24 mouse cellular contexts compared by ENCODE assay signal in genomic region chr6:43363917-43364316, GRCm38 (mm10). TPM values are rescaled to one million over a fixed set of nuclear protein-coding genes. Genes with fewer than 3 reads are reported as not detected.
DNase-seq lines count a peak whose midpoint lies in the region; ATAC-seq and TF ChIP-seq lines count a peak whose summit lies in the region.
"Had no signal": no experiment of that assay in that cellular context is flagged by ENCODE, and none has a peak within 500 bp of the region (broad histone marks: within the 10 kb centered on the region; RNA-seq: fewer than 3 reads in every experiment).

No protein-coding gene starts in this region.

- no peaks in the 10 kb centered on the region for H3K27me3 ChIP-seq in midbrain, embryonic 11.5 days (ENCODE audit: control insufficient read depth, insufficient read depth, low read length)
- H3K27me3 ChIP-seq in midbrain, embryonic 15.5 days (replicated peaks) = no peaks in the 10 kb centered on the region
- H3K27me3 ChIP-seq in C2C12 (ENCODE audit: control insufficient read depth, insufficient read depth, insufficient read length) = no peaks in the 10 kb centered on the region
- H3K27me3 ChIP-seq in myocyte (ENCODE audit: control insufficient read depth, insufficient read depth, insufficient read length) = no peaks in the 10 kb centered on the region
- H3K27me3 ChIP-seq: CH12.LX, Patski had no signal

- no peak for TF ChIP-seq CTCF in C2C12 (IDR thresholded peaks at IDR 0.05; ENCODE audit: control insufficient read depth, insufficient read depth, insufficient read length)

- no peaks in the 10 kb centered on the region for H3K36me3 ChIP-seq in midbrain, embryonic 11.5 days (ENCODE audit: control insufficient read depth, insufficient read depth, low read length)
- H3K36me3 ChIP-seq in midbrain, embryonic 15.5 days (replicated peaks) = no peaks in the 10 kb centered on the region
- H3K36me3 ChIP-seq in C2C12 (ENCODE audit: control insufficient read depth, insufficient read depth) = no peaks in the 10 kb centered on the region
- H3K36me3 ChIP-seq in myocyte (ENCODE audit: control insufficient read depth, insufficient read depth) = no peaks in the 10 kb centered on the region
- H3K36me3 ChIP-seq: G1E had no signal

- H3K27ac ChIP-seq in midbrain, embryonic 11.5 days (ENCODE audit: low read depth, low read length) = no peak overlapping the region
- no peak overlapping the region for H3K27ac ChIP-seq in midbrain, embryonic 15.5 days

- H3K9ac ChIP-seq in midbrain, embryonic 11.5 days (ENCODE audit: low read length) = no peak overlapping the region
- no peak overlapping the region for H3K9ac ChIP-seq in midbrain, embryonic 15.5 days

- no peak overlapping the region for H3K4me2 ChIP-seq in midbrain, embryonic 11.5 days
- no peak overlapping the region for H3K4me2 ChIP-seq in midbrain, embryonic 15.5 days
- H3K4me2 ChIP-seq in myocyte (ENCODE audit: low read depth) = no peak overlapping the region

- 90% methylated on average over 3 of the region's 3 CpGs for WGBS in midbrain, embryonic 11.5 days
- 83% methylated on average over 3 of the region's 3 CpGs for WGBS in midbrain, embryonic 15.5 days

- H3ac ChIP-seq in C2C12 (ENCODE audit: control insufficient read depth, insufficient read length, low read depth) = no peak overlapping the region
- H3ac ChIP-seq in myocyte (ENCODE audit: control insufficient read depth, insufficient read length) = no peak overlapping the region

- no peaks in the 10 kb centered on the region for H3K9me3 ChIP-seq in midbrain, embryonic 11.5 days (ENCODE audit: control insufficient read depth, low read length)
- no peaks in the 10 kb centered on the region for H3K9me3 ChIP-seq in midbrain, embryonic 15.5 days
- H3K9me3 ChIP-seq: G1E had no signal

- no peak overlapping the region for H3K4me3 ChIP-seq in midbrain, embryonic 11.5 days (ENCODE audit: low read depth, low read length)
- no peak overlapping the region for H3K4me3 ChIP-seq in midbrain, embryonic 15.5 days
- no peak overlapping the region for H3K4me3 ChIP-seq in C2C12 (ENCODE audit: insufficient read depth, poor library complexity, severe bottlenecking)
- H3K4me3 ChIP-seq in myocyte = no peak overlapping the region

- TF ChIP-seq POLR2A in myocyte (IDR thresholded peaks at IDR 0.05; ENCODE audit: insufficient read length, low read depth) = no peak

- no peaks in the 10 kb centered on the region for H3K4me1 ChIP-seq in midbrain, embryonic 11.5 days (ENCODE audit: control insufficient read depth, insufficient read depth, low read length)
- H3K4me1 ChIP-seq in midbrain, embryonic 15.5 days = no peaks in the 10 kb centered on the region

- no peaks in the 10 kb centered on the region for H3K79me3 ChIP-seq in C2C12 (ENCODE audit: low read depth)

- H3K79me2 ChIP-seq in C2C12 (ENCODE audit: control insufficient read depth, insufficient read depth) = no peaks in the 10 kb centered on the region
- no peaks in the 10 kb centered on the region for H3K79me2 ChIP-seq in myocyte (ENCODE audit: control insufficient read depth, insufficient read depth)

- peak; percentile 20; the same call in 1 of the 2 replicates for ATAC-seq in frontal cortex, adult (ENCODE audit: low TSS enrichment)
- no peak for ATAC-seq in midbrain, embryonic 11.5 days (ENCODE audit: low FRiP score)
- no peak for ATAC-seq in midbrain, embryonic 15.5 days (replicated peaks)
- ATAC-seq: activated CD4-positive, CD25-positive, alpha-beta regulatory T cell, adult 4 months; CD4-positive, CD25-positive, alpha-beta regulatory T cell, adult 4 months; Patski had no signal

- DNase-seq in frontal cortex, postnatal 25 days (ENCODE audit: low spot score in 2 of 2) = no peak
- DNase-seq in midbrain, embryonic 11.5 days (ENCODE audit: low spot score, missing footprints) = peak; percentile 23
- no peak for DNase-seq in spleen, postnatal 36 days (ENCODE audit: low spot score in 2 of 2)
- DNase-seq in kidney, adult 9 months = no peak
- DNase-seq: adrenal gland, adult 2 months; adrenal gland, adult 8-10 months; adrenal gland, postnatal 10 days; adrenal gland, postnatal 14 days; adrenal gland, postnatal 25 days; adrenal gland, postnatal 36 days; B cell, adult 2 months; cerebellum, adult 11 months; cerebellum, adult 11-12 months; cerebellum, adult 18-20 months had no signal

TF ChIP-seq in C2C12, 6 proteins besides CTCF, POLR2A, EP300 and RAD21:
- TF ChIP-seq MAX (IDR thresholded peaks at IDR 0.05) (no peak), MYOD1 (IDR thresholded peaks at IDR 0.05; ENCODE audit: control insufficient read depth, insufficient read length, low read depth) (peak; percentile 83)

TF ChIP-seq in myocyte, 11 proteins besides CTCF, POLR2A, EP300 and RAD21:
- no peak for TF ChIP-seq USF1 (IDR thresholded peaks at IDR 0.05; ENCODE audit: low read depth)
- peak in 2 of 3 experiments; percentile 44 to 56 for TF ChIP-seq MYOD1 (IDR thresholded peaks at IDR 0.05; ENCODE audit: control insufficient read depth in 1 of 3, insufficient read length in 2 of 3, low read depth in 2 of 3)

RNA-seq across cellular contexts. Expression of gene Nobox, which starts 54.6 kb away (rescaled TPM):
- not detected in 2 replicates for polyA plus RNA-seq in midbrain, embryonic 11.5 days (2014; fragmentation: Nextera tagmentation; extraction: Ambion mirVana)
- polyA plus RNA-seq in midbrain, embryonic 15.5 days (2015; fragmentation: Nextera tagmentation; extraction: Ambion mirVana) = not detected in 2 replicates
- polyA plus RNA-seq in C2C12 (2012; fragmentation: generic; extraction: Trizol) (not detected), myocyte (2012; fragmentation: generic; extraction: Trizol) (not detected)
- polyA plus RNA-seq: activated CD4-positive, CD25-positive, alpha-beta regulatory T cell, adult 4 months; adrenal gland, adult 2 months; brain, embryonic 14.5 days; CD4-positive, CD25-positive, alpha-beta regulatory T cell, adult 4 months; Patski had no signal
